Comparison of ENCODE assay signal across 33 mouse cellular contexts in genomic region chr7:19242005-19242404, GRCm38 (mm10). TPM values are rescaled to one million over a fixed set of nuclear protein-coding genes. Genes with fewer than 3 reads are reported as not detected.
"Had no signal": no experiment of that assay in that cellular context is flagged by ENCODE, and none has a peak within 500 bp of the region (broad histone marks: within the 10 kb centered on the region; RNA-seq: fewer than 3 reads in every experiment).

No protein-coding gene starts in this region.

- H3K27me3 ChIP-seq: embryonic facial prominence, embryonic 12.5 days; embryonic facial prominence, embryonic 13.5 days; embryonic facial prominence, embryonic 15.5 days; forebrain, embryonic 12.5 days; forebrain, embryonic 13.5 days; forebrain, embryonic 15.5 days had no signal

- H3K4me1 ChIP-seq: embryonic facial prominence, embryonic 10.5 days; embryonic facial prominence, embryonic 12.5 days had no signal

- DNase-seq: cerebellum, adult 9-10 months; cerebellum, adult 9-11 months; cerebellum, postnatal 10 days; cerebellum, postnatal 14 days; cerebellum, postnatal 25 days; cerebellum, postnatal 36 days; embryo, embryonic 11 days; forebrain, postnatal 0 days; gastrocnemius, adult 2 months; gastrocnemius, postnatal 10 days; gastrocnemius, postnatal 14 days; gastrocnemius, postnatal 25 days; gastrocnemius, postnatal 36 days; heart, adult 11 months; heart, adult 18-20 months; heart, adult 2 months had no signal

- ATAC-seq: forebrain, embryonic 13.5 days; forebrain, embryonic 14.5 days; forebrain, embryonic 15.5 days; forebrain, embryonic 16.5 days; forebrain, postnatal 0 days had no signal

- H3K9me3 ChIP-seq: embryonic facial prominence, embryonic 10.5 days; embryonic facial prominence, embryonic 12.5 days; embryonic facial prominence, embryonic 13.5 days; embryonic facial prominence, embryonic 15.5 days; forebrain, embryonic 10.5 days; forebrain, embryonic 12.5 days; forebrain, embryonic 13.5 days; forebrain, embryonic 15.5 days had no signal

- H3K27ac ChIP-seq: embryonic facial prominence, embryonic 10.5 days; embryonic facial prominence, embryonic 12.5 days; embryonic facial prominence, embryonic 13.5 days; embryonic facial prominence, embryonic 15.5 days; forebrain, embryonic 10.5 days; forebrain, embryonic 12.5 days; forebrain, embryonic 13.5 days; forebrain, embryonic 15.5 days; heart, adult 2 months had no signal

- H3K4me3 ChIP-seq: embryonic facial prominence, embryonic 10.5 days; embryonic facial prominence, embryonic 12.5 days; embryonic facial prominence, embryonic 13.5 days; embryonic facial prominence, embryonic 15.5 days; erythroblast, embryonic 14.5 days; forebrain, embryonic 10.5 days; forebrain, embryonic 12.5 days; forebrain, embryonic 13.5 days; forebrain, embryonic 15.5 days; gastrocnemius, adult 2 months; heart, adult 2 months had no signal

- H3K4me2 ChIP-seq: embryonic facial prominence, embryonic 12.5 days; embryonic facial prominence, embryonic 13.5 days; embryonic facial prominence, embryonic 15.5 days; forebrain, embryonic 12.5 days; forebrain, embryonic 13.5 days; forebrain, embryonic 15.5 days had no signal

- H3K9ac ChIP-seq: embryonic facial prominence, embryonic 12.5 days; embryonic facial prominence, embryonic 13.5 days; embryonic facial prominence, embryonic 15.5 days; forebrain, embryonic 12.5 days; forebrain, embryonic 13.5 days; forebrain, embryonic 15.5 days; forebrain, postnatal 0 days had no signal

RNA-seq across cellular contexts. Expression of gene Gpr4, which starts 29.7 kb away (rescaled TPM):
- total RNA-seq: common myeloid progenitor, adult 5-6 weeks; granulocyte monocyte progenitor cell, adult 5-6 weeks had no signal
- polyA plus RNA-seq: erythroblast, embryonic 14.5 days had no signal

RNA-seq across cellular contexts. Expression of gene Ppm1n, which starts 37.9 kb away (rescaled TPM):
- total RNA-seq: common myeloid progenitor, adult 5-6 weeks; gastrocnemius, postnatal 10 days; gastrocnemius, postnatal 14 days; gastrocnemius, postnatal 25 days; gastrocnemius, postnatal 4 days; granulocyte monocyte progenitor cell, adult 5-6 weeks; heart, adult 18-20 months; heart, adult 8-10 months had no signal
- polyA plus RNA-seq: embryonic facial prominence, embryonic 10.5 days; embryonic facial prominence, embryonic 11.5 days; embryonic facial prominence, embryonic 12.5 days; embryonic facial prominence, embryonic 13.5 days; erythroblast, embryonic 14.5 days; gonadal fat pad, adult 2 months had no signal

RNA-seq across cellular contexts. Expression of gene Rtn2, which starts 40.4 kb away (rescaled TPM):
- total RNA-seq: granulocyte monocyte progenitor cell, adult 5-6 weeks had no signal
